Mouse (Mus musculus): ENCODE measurements around the gene Cks2. TPM values are rescaled to one million over a fixed set of nuclear protein-coding genes. Genes with fewer than 3 reads are reported as not detected.
"Not testable (repeated sequence)": the region's sequence is repeated elsewhere in the genome, so short reads cannot be mapped to it uniquely, and the experiment has no call there.

Cks2 gene
- polyA plus RNA-seq, 1 experiment from 2014 or later = 253 TPM

DNA sequence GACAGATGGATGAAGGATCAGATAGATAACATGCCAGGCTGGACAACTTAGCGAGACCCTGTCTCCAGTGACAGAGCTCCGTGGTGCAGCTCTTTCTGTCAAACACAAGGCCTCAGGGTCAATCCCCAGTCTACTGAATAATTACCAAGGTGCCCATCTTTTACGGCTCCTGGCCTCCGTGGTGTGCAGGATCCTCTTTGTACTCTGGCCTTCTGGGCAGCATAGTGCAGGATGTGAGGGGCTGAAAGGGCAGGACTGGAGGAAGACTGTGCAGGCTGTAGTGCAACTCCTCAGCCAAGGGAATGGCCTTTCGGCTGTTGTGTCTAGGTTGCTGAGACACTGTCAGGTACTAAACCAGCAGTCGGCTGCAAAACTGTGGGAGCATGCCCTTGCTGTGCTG, 8.1 kb downstream of the Cks2 start:
- no peak for TF ChIP-seq CTCF (IDR thresholded peaks at IDR 0.05; ENCODE audit: low read depth)
- Histone ChIP-seq H3K36me3 (ENCODE audit: insufficient read depth, low read length) (peaks cover 21% of the 10 kb centered on the region), H3K27ac (no peak overlapping the region), H3K4me2 (ENCODE audit: low read length) (no peak overlapping the region), H3K4me3 (replicated peaks; ENCODE audit: low read depth, low read length) (no peak overlapping the region), H3K27me3 (ENCODE audit: insufficient read depth, low read length) (no peaks in the 10 kb centered on the region), H3K9ac (ENCODE audit: low read depth, low read length) (no peak overlapping the region), H3K4me1 (replicated peaks; ENCODE audit: insufficient read depth, low read length) (peaks cover 12% of the 10 kb centered on the region), H3K9me3 (replicated peaks; ENCODE audit: low read length) (no peaks in the 10 kb centered on the region)
- ATAC-seq (replicated peaks; ENCODE audit: low FRiP score, low read depth) = no peak
- 89% methylated on average over 6 of the region's 6 CpGs for WGBS
- DNase-seq (ENCODE audit: low spot score) = no peak

- peaks cover 12% of the 10 kb centered on the region for H3K4me1 ChIP-seq (replicated peaks; ENCODE audit: insufficient read depth, low read length)
- no peak overlapping the region for H3K9ac ChIP-seq (ENCODE audit: low read depth, low read length)
- no peak for TF ChIP-seq CTCF (IDR thresholded peaks at IDR 0.05; ENCODE audit: low read depth)
- ATAC-seq (replicated peaks; ENCODE audit: low FRiP score, low read depth) (no peak), DNase-seq (ENCODE audit: low spot score) (no peak)
- H3K9me3 ChIP-seq (replicated peaks; ENCODE audit: low read length) = no peaks in the 10 kb centered on the region
- no peaks in the 10 kb centered on the region for H3K27me3 ChIP-seq (ENCODE audit: insufficient read depth, low read length)
- no peak overlapping the region for H3K27ac ChIP-seq
- no peak overlapping the region for H3K4me3 ChIP-seq (replicated peaks; ENCODE audit: low read depth, low read length)
- no peak overlapping the region for H3K4me2 ChIP-seq (ENCODE audit: low read length)
- WGBS = 92% methylated on average over 9 of the region's 9 CpGs
- peaks cover 26% of the 10 kb centered on the region for H3K36me3 ChIP-seq (ENCODE audit: insufficient read depth, low read length)
These were observed 8.9 kb downstream of the Cks2 start for GRCm38 (mm10) chr13:51653961-51654360.

- peaks cover 38% of the 10 kb centered on the region for H3K36me3 ChIP-seq (ENCODE audit: insufficient read depth, low read length)
These were observed 11.6 kb downstream of the Cks2 start for GRCm38 (mm10) chr13:51656516-51657235.

GRCm38 (mm10) chr13:51658094-51658493, 13.1 kb downstream of the Cks2 start:
- Histone ChIP-seq H3K4me1 (replicated peaks; ENCODE audit: insufficient read depth, low read length) (no peaks in the 10 kb centered on the region), H3K27ac (no peak overlapping the region), H3K9me3 (replicated peaks; ENCODE audit: low read length) (no peaks in the 10 kb centered on the region), H3K4me2 (ENCODE audit: low read length) (no peak overlapping the region), H3K4me3 (replicated peaks; ENCODE audit: low read depth, low read length) (no peak overlapping the region), H3K9ac (ENCODE audit: low read depth, low read length) (no peak overlapping the region), H3K27me3 (ENCODE audit: insufficient read depth, low read length) (no peaks in the 10 kb centered on the region), H3K36me3 (ENCODE audit: insufficient read depth, low read length) (peaks cover 45% of the 10 kb centered on the region)
- ATAC-seq (replicated peaks; ENCODE audit: low FRiP score, low read depth) (no peak), DNase-seq (ENCODE audit: low spot score) (no peak)
- TF ChIP-seq CTCF (IDR thresholded peaks at IDR 0.05; ENCODE audit: low read depth) = no peak
- WGBS = 90% methylated on average over 3 of the region's 3 CpGs

More at GRCm38 (mm10) chr13:51656516-51657235, 11.6 kb downstream of the Cks2 start:
- DNase-seq (ENCODE audit: low spot score) = peak; percentile 65
- TF ChIP-seq CTCF (IDR thresholded peaks at IDR 0.05; ENCODE audit: low read depth) = no peak
- peaks cover 7% of the 10 kb centered on the region; the same call in 1 of the 2 replicates for H3K4me1 ChIP-seq (replicated peaks; ENCODE audit: insufficient read depth, low read length)
- no peaks in the 10 kb centered on the region for H3K9me3 ChIP-seq (replicated peaks; ENCODE audit: low read length)
- H3K27ac ChIP-seq = peak overlapping the region; percentile 59
- no peak overlapping the region for H3K4me2 ChIP-seq (ENCODE audit: low read length)
- H3K4me3 ChIP-seq (replicated peaks; ENCODE audit: low read depth, low read length) = no peak overlapping the region
- H3K27me3 ChIP-seq (ENCODE audit: insufficient read depth, low read length) = no peaks in the 10 kb centered on the region
- peak; percentile 65 for ATAC-seq (replicated peaks; ENCODE audit: low FRiP score, low read depth)
- no peak overlapping the region for H3K9ac ChIP-seq (ENCODE audit: low read depth, low read length)
- WGBS = 74% methylated on average over 13 of the region's 13 CpGs

DNA sequence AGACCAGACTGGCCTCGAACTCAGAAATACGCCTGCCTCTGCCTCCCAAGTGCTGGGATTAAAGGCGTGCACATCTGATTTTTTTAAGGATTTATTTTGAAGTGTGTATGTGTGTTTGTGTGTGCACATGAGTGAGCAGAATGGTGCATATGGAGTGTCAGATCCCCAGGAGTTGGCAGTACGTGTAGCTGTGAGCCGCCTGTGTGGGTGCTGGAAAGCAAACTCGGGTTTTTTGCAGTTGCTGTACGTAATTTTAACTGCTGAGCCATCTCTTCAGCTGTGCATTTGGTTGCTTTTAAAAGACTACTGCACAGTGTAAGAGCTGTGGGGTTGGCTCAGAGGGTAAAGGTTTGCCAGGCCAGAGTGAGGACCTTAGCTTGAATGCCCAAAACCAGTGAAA, 14.5 kb downstream of the Cks2 start:
- TF ChIP-seq CTCF (IDR thresholded peaks at IDR 0.05; ENCODE audit: low read depth) = no peak
- DNase-seq (ENCODE audit: low spot score) (no peak), ATAC-seq (replicated peaks; ENCODE audit: low FRiP score, low read depth) (no peak)
- Histone ChIP-seq H3K4me1 (replicated peaks; ENCODE audit: insufficient read depth, low read length) (no peaks in the 10 kb centered on the region), H3K27me3 (ENCODE audit: insufficient read depth, low read length) (no peaks in the 10 kb centered on the region), H3K4me2 (ENCODE audit: low read length) (no peak overlapping the region), H3K9ac (ENCODE audit: low read depth, low read length) (no peak overlapping the region), H3K4me3 (replicated peaks; ENCODE audit: low read depth, low read length) (no peak overlapping the region), H3K9me3 (replicated peaks; ENCODE audit: low read length) (no peaks in the 10 kb centered on the region), H3K27ac (no peak overlapping the region), H3K36me3 (ENCODE audit: insufficient read depth, low read length) (peaks cover 43% of the 10 kb centered on the region)
- 96% methylated on average over 7 of the region's 7 CpGs for WGBS

- Histone ChIP-seq H3K4me3 (replicated peaks; ENCODE audit: low read depth, low read length) (no peak overlapping the region), H3K36me3 (ENCODE audit: insufficient read depth, low read length) (peaks cover 43% of the 10 kb centered on the region), H3K4me2 (ENCODE audit: low read length) (no peak overlapping the region), H3K4me1 (replicated peaks; ENCODE audit: insufficient read depth, low read length) (no peaks in the 10 kb centered on the region), H3K9me3 (replicated peaks; ENCODE audit: low read length) (no peaks in the 10 kb centered on the region), H3K9ac (ENCODE audit: low read depth, low read length) (no peak overlapping the region), H3K27ac (peak overlapping the region; percentile 36; the same call in 1 of the 2 replicates), H3K27me3 (ENCODE audit: insufficient read depth, low read length) (no peaks in the 10 kb centered on the region)
- 87% methylated on average over 2 of the region's 2 CpGs for WGBS
- ATAC-seq (replicated peaks; ENCODE audit: low FRiP score, low read depth) (no peak), DNase-seq (ENCODE audit: low spot score) (no peak)
- no peak for TF ChIP-seq CTCF (IDR thresholded peaks at IDR 0.05; ENCODE audit: low read depth)
These were observed 18.5 kb downstream of the Cks2 start for GRCm38 (mm10) chr13:51663561-51663960.

DNA sequence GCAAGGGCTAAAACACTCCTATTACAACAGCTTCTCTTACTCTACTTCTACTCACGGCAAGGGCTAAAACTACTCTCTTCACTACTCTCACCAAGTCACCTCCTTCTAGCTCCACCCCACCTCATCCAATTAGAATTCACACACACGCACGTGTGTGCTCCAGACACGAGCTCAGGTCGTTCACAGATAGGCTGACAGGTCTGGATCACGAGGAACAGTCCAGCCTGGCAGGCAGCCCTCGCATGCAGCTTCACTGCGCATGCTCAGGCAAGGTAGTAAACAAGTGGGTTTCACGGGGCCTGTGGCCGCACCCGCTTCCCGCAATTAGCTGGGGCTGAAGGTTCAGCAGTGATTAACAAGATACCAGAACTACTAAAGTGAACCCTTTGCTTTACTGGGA, 23.2 kb downstream of the Cks2 start:
- H3K9ac ChIP-seq (ENCODE audit: low read depth, low read length); H3K4me1 ChIP-seq (replicated peaks; ENCODE audit: insufficient read depth, low read length); ATAC-seq (replicated peaks; ENCODE audit: low FRiP score, low read depth); H3K4me2 ChIP-seq (ENCODE audit: low read length); H3K4me3 ChIP-seq (replicated peaks; ENCODE audit: low read depth, low read length); H3K9me3 ChIP-seq (replicated peaks; ENCODE audit: low read length); H3K27ac ChIP-seq; H3K27me3 ChIP-seq (ENCODE audit: insufficient read depth, low read length); DNase-seq (ENCODE audit: low spot score): not testable (repeated sequence)
- WGBS = 88% methylated on average over 12 of the region's 12 CpGs
- H3K36me3 ChIP-seq (ENCODE audit: insufficient read depth, low read length) = peaks cover 45% of the 10 kb centered on the region
